Mouse (Mus musculus): ENCODE measurements around the gene Cntnap2. TPM values are rescaled to one million over a fixed set of nuclear protein-coding genes. Genes with fewer than 3 reads are reported as not detected.
"Not testable (repeated sequence)": the region's sequence is repeated elsewhere in the genome, so short reads cannot be mapped to it uniquely, and the experiment has no call there.

Cntnap2 gene
- polyA plus RNA-seq, 1 experiment from 2014 or later, result 1.5 TPM

DNA sequence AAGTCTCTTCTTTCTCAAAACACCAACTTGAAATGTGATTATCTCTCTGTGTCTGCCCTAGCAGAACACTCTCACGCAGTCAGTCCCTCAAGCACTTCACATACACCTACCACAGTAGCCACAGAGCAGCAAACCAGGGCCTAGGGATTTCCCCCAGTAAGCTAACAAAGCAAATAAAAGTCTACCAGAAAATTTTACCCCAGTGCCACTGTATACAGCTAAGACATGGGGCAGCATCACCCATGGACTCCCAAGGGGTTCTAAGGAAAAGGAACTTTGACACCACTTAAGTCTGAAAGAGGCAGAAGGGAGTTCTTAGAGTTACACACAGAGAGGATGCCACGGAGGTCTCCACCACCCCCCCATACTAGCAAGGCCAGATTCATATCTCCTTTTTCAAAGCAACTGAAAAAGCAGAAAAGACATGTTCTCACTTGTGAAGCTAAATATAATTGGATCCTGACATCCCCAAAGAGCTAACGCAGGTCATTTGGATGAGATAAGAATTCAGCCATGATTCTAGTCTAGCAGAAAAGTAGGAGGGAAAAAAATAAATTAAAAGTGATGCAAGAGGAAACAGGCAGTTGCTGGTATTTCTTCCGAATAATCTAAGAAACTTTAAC is 1967.0 kb downstream of the Cntnap2 start:
- Histone ChIP-seq H3K4me1 (no peaks in the 10 kb centered on the region), H3K27ac (no peak overlapping the region), H3K27me3 (ENCODE audit: low read depth, poor library complexity, severe bottlenecking) (no peaks in the 10 kb centered on the region), H3K4me3 (no peak overlapping the region), H3K36me3 (no peaks in the 10 kb centered on the region), H3K9me3 (replicated peaks) (no peaks in the 10 kb centered on the region)
- DNase-seq (ENCODE audit: low spot score), result no peak
- WGBS, result 89% methylated on average over 4 of the region's 4 CpGs

DNA sequence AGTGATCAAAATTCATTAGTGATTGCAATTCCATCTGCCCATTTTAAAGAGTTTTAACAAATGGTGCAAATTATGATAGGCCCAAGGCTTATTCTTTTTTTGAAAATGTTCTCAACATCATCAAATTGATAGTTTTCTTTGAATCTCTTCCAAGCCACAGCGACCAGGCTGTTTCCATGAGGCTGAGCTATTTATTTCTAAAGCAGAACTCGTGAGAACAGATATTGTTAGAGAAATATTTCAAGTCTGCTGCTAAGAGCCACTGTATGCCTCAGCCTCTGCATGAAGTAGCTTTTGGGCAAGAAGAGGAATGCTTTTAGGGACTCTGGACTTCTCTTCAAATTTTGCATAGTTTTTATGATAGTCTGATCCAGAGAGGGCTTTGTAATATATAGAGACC is 1972.2 kb downstream of the Cntnap2 start:
- Histone ChIP-seq H3K4me3 (no peak overlapping the region), H3K9me3 (replicated peaks) (no peaks in the 10 kb centered on the region), H3K27ac (no peak overlapping the region), H3K36me3 (no peaks in the 10 kb centered on the region), H3K27me3 (ENCODE audit: low read depth, poor library complexity, severe bottlenecking) (no peaks in the 10 kb centered on the region), H3K4me1 (no peaks in the 10 kb centered on the region)
- no peak for DNase-seq (ENCODE audit: low spot score)
- WGBS, result 81% methylated on average over 2 of the region's 2 CpGs

DNA sequence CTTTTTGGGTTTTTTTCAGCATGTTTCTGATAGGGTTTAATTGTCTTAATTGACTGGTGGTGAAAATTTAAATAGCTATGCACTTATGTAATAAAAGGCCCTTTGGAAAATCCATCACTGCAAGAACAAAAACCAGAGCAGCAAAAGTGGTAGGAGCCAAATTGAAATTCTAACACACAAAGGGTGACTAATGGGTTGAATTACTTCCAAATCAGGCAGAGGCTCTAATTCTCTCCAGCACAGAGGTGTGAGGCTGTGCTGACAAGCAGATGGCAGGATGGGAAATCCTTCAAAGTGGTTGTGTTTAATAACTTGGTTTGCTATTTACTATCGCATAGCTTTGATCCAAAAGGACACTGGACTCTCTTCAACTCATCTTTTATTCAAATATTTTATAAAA is 1983.4 kb downstream of the Cntnap2 start:
- no peaks in the 10 kb centered on the region for H3K9me3 ChIP-seq (replicated peaks)
- peaks cover 5% of the 10 kb centered on the region for H3K4me1 ChIP-seq
- peaks cover 15% of the 10 kb centered on the region; the same call in 1 of the 2 replicates for H3K27me3 ChIP-seq (ENCODE audit: low read depth, poor library complexity, severe bottlenecking)
- no peak overlapping the region for H3K27ac ChIP-seq
- H3K4me3 ChIP-seq, result no peak overlapping the region
- 84% methylated on average over 1 of the region's 1 CpGs for WGBS
- DNase-seq (ENCODE audit: low spot score), result no peak
- H3K36me3 ChIP-seq, result no peaks in the 10 kb centered on the region

DNA sequence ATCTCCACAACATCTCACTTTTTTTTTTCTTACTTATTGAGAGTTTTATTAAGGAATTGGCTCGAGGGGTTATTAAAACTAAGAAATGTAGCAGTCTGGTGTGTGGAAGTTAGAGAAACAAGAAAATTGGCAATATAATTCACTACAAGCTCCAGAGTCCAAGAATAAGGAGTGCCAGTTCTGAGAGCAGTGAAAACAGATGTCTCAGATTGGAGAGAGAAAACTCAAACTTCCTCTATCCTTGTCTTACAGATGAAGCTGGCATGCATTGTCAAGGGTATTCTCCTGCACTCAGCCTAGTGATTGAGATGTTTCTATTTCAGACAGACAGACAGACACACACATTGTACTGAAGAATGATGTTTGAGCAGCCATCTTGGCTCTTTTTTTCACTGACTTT is 1984.4 kb downstream of the Cntnap2 start:
- H3K27me3 ChIP-seq (ENCODE audit: low read depth, poor library complexity, severe bottlenecking), result peaks cover 15% of the 10 kb centered on the region; the same call in 1 of the 2 replicates
- H3K9me3 ChIP-seq (replicated peaks), result no peaks in the 10 kb centered on the region
- no peak for DNase-seq (ENCODE audit: low spot score)
- WGBS, result 82% methylated on average over 1 of the region's 1 CpGs
- H3K4me1 ChIP-seq, result peaks cover 5% of the 10 kb centered on the region
- no peaks in the 10 kb centered on the region for H3K36me3 ChIP-seq
- no peak overlapping the region for H3K27ac ChIP-seq
- H3K4me3 ChIP-seq, result no peak overlapping the region

DNA sequence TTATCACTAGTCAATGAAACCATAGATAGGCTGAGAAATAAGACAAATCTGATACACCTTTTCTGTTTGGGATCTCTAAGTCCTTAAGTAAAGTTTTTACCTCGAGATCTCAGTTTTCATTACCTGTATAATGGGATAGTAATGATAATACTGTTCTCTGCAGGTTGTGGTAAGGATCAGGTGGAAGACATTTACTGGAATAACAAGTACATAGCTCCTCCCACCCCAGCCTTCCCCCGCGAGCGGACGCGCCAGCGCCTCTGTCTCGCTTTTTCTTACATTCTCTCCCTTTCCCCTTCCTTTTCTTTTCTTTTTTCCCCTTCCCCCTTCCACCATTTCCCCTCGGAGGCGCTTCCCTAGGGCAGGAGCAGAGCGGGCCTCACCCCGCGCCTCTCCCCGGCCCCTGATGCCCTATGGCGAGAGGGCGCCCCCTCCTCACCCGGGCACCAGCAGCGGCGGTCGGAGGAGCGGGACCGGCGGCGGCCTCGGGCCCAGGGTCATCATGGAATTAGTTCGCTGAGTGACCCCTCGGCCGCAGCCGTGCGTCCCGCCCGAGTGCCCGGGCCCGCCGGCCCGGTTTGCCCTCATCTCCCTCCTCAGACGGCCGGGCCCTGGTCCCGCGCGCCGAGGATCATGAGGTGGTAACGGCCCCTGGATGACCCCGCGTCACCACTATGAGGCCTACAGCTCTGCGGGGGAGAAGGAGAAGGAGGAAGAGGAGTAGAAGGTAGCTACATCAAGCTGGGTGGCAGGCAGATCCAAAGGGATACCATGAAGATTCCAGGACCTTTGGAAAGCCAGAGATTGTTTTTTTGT is 1985.4 kb downstream of the Cntnap2 start:
- Histone ChIP-seq H3K27ac (peak overlapping the region; percentile 64), H3K4me3 (peak overlapping the region; percentile 52), H3K36me3 (no peaks in the 10 kb centered on the region), H3K4me1 (peaks cover 10% of the 10 kb centered on the region), H3K27me3 (ENCODE audit: low read depth, poor library complexity, severe bottlenecking) (peaks cover 15% of the 10 kb centered on the region; the same call in 1 of the 2 replicates), H3K9me3 (replicated peaks) (no peaks in the 10 kb centered on the region)
- WGBS, result 3% methylated on average over 46 of the region's 46 CpGs
- DNase-seq (ENCODE audit: low spot score), result peak; percentile 53

DNA sequence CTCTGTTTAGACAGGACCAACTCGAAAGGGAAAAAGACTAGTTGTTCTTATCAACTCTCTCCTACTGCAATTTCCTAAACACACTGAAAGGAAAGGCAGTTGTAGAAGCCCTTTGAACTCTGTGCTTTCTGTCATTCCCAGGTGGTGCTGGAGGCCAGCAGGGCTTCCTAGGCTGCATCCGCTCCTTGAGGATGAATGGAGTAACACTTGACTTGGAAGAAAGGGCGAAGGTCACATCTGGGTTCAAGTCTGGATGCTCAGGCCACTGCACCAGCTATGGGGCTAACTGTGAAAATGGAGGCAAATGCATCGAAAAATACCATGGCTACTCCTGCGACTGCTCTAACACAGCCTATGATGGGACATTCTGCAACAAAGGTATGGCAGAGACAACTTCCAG is 1989.9 kb downstream of the Cntnap2 start:
- peaks cover 15% of the 10 kb centered on the region; the same call in 1 of the 2 replicates for H3K27me3 ChIP-seq (ENCODE audit: low read depth, poor library complexity, severe bottlenecking)
- no peaks in the 10 kb centered on the region for H3K36me3 ChIP-seq
- H3K4me1 ChIP-seq, result peaks cover 10% of the 10 kb centered on the region
- DNase-seq (ENCODE audit: low spot score), result peak; percentile 36
- no peaks in the 10 kb centered on the region for H3K9me3 ChIP-seq (replicated peaks)
- no peak overlapping the region for H3K4me3 ChIP-seq
- 47% methylated on average over 5 of the region's 5 CpGs for WGBS
- H3K27ac ChIP-seq, result no peak overlapping the region

DNA sequence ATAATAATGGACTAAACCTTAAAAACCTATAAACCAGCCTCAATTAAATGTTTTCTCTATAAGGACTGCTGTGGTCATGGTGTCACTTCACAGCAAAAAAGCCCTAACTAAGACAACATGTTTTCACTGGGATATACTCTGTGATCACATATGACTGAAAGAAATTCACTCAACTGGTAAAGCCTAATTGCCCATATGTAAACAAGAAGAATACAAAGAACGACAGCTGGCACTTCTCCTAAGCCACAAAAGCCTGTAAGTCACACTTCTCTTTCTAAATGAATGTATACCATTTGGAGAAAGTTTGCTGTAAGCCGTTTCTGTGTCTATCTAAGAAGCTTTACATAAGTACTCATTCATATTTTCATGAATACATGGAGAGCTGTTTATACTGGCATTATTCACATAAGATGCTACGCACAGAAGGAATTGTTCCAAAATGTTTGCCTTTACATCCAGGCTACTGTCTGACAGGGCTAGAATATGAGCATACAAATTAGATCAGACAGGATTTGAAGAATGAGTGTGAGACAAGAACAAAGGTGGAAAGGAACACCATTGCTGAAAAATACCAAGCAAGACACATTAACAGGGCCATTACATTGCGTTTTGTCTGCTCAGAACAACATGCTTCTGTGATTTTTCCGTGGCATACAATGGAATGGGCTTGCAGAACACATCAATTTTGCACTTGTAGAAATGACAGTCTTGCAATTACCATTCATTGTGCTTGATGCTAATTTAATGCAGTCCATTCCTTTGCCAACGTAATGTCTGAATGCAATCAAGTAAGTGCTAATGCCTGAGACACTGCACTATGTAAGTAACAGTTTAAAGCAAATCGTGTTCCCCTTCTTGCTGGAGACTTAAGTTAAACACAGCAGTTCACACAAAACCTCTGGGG is 1991.4 kb downstream of the Cntnap2 start:
- 82% methylated on average over 7 of the region's 7 CpGs for WGBS
- Histone ChIP-seq H3K27ac (no peak overlapping the region), H3K27me3 (ENCODE audit: low read depth, poor library complexity, severe bottlenecking) (peaks cover 4% of the 10 kb centered on the region; the same call in 1 of the 2 replicates), H3K4me3 (no peak overlapping the region), H3K9me3 (replicated peaks) (no peaks in the 10 kb centered on the region), H3K4me1 (peaks cover 5% of the 10 kb centered on the region; the same call in 1 of the 2 replicates), H3K36me3 (no peaks in the 10 kb centered on the region)
- DNase-seq (ENCODE audit: low spot score), result no peak

DNA sequence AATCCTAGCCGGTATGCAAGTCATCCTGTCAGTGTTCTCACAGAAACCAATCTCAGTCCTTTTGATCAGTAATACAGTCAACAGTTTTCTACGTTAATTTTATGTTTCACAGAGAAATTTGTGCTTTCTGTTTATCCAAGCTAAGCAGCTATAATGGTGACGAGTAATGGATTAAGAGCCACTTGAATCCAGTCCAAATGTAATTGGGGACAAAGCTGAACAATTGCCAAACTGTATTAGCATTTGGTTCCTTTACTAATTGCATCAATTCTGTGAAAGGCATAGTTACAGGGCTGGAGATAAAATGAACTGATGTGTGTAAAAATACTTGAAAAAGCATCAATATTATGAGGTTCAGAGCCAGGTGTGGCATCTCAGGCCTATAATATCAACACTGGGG is 2002.2 kb downstream of the Cntnap2 start:
- Histone ChIP-seq H3K4me1 (no peaks in the 10 kb centered on the region), H3K9me3 (replicated peaks) (no peaks in the 10 kb centered on the region), H3K27me3 (ENCODE audit: low read depth, poor library complexity, severe bottlenecking) (no peaks in the 10 kb centered on the region), H3K36me3 (no peaks in the 10 kb centered on the region), H3K4me3 (no peak overlapping the region), H3K27ac (no peak overlapping the region)
- no peak for DNase-seq (ENCODE audit: low spot score)
- 88% methylated on average over 3 of the region's 3 CpGs for WGBS

DNA sequence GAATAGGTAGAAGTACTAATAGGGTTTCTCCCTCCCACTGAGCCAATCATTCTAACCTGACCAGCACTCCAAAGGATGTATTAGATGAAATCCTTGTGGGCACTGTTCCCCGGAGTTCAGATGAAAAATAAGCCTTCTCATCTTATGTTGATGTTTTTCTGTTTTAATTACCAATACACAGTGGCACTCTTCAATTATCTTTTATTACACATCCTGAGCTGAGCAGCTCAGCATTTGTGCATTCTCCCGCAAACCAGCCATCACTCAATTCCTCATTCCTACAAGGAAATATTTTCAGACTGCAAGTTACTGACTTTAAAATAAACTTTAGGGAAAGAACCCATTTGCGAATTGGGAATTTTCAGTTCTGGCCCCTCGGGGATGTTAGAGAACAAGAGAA is 2030.8 kb downstream of the Cntnap2 start:
- Histone ChIP-seq H3K27me3 (ENCODE audit: low read depth, poor library complexity, severe bottlenecking) (no peaks in the 10 kb centered on the region), H3K36me3 (no peaks in the 10 kb centered on the region), H3K4me1 (no peaks in the 10 kb centered on the region), H3K4me3 (no peak overlapping the region), H3K27ac (no peak overlapping the region), H3K9me3 (replicated peaks) (no peaks in the 10 kb centered on the region)
- WGBS, result 78% methylated on average over 4 of the region's 4 CpGs
- no peak for DNase-seq (ENCODE audit: low spot score)

DNA sequence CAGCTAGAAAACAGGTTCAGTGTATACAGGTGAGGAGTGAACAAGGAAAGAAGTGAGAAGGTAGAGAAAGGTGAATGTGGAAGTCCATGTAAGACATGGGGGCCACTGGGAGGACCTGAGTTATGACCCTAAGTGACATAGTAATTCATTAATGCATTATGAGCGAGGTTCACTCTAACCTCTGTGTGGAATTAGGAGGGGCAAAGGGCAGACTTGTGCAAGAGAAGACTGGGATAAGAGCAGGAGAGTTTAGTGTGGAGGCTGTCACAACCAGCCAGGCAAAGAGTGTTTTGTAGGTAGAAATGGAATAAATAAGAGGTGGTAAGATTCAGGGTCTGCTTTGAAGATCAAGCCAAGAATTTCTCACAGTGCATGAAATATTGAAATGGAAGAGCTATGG is 2045.8 kb downstream of the Cntnap2 start:
- no peaks in the 10 kb centered on the region for H3K36me3 ChIP-seq
- H3K4me3 ChIP-seq, result no peak overlapping the region
- no peaks in the 10 kb centered on the region for H3K9me3 ChIP-seq (replicated peaks)
- no peaks in the 10 kb centered on the region for H3K4me1 ChIP-seq
- no peaks in the 10 kb centered on the region for H3K27me3 ChIP-seq (ENCODE audit: low read depth, poor library complexity, severe bottlenecking)
- 80% methylated on average over 1 of the region's 1 CpGs for WGBS
- H3K27ac ChIP-seq, result no peak overlapping the region
- no peak for DNase-seq (ENCODE audit: low spot score)

DNA sequence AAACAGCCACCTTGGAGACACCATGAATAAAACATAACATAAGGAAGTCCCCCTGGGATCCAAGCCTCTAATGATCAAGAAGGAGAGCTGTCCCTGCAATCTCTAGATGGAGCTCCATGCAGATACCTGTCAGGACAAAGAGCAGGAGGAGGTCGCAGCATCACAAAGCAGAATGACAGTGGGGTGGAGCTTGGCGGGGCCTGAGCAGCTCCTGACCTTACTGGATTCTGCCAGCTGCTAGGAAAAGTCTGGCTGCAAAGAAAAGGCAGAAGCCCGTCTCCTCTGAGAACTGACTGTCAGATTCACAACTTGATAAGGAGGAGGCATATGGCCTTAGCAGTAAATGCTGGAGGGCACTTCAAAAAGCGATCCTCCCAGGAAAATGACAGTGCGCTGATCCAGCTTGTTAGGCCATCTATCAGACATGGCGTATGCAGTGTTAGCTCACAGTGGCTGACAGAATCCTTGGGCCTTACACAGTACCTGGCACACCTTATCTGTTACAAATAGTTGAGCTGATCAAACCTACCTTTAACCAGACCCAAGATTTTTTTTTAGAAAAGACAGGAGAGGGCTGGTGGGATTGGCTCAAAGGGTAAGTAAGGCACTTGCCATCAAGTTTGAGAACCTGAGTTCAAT is 2050.5 kb downstream of the Cntnap2 start:
- no peak overlapping the region for H3K4me3 ChIP-seq
- WGBS, result 35% methylated on average over 6 of the region's 6 CpGs
- no peaks in the 10 kb centered on the region for H3K4me1 ChIP-seq
- no peaks in the 10 kb centered on the region for H3K9me3 ChIP-seq (replicated peaks)
- H3K36me3 ChIP-seq, result no peaks in the 10 kb centered on the region
- no peak for DNase-seq (ENCODE audit: low spot score)
- no peaks in the 10 kb centered on the region for H3K27me3 ChIP-seq (ENCODE audit: low read depth, poor library complexity, severe bottlenecking)
- no peak overlapping the region for H3K27ac ChIP-seq

DNA sequence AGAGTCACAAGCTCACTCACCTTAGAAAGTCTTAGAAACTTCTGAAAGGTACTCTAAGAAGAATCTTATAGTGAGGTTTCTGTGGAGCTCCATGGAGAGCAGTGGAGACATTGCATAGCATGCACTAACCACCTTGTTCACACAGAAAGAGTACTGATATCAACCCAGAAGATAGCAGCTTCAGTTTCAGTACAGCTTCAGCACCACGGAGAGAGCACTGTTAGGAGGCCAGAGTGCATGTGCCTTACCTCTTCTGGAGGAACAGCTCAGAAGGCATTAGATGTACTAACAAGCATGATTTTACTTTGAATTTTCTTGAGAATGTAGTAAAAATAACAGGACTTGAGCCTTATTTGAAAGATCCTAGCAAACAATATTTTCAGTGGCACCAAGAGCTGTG is 2074.9 kb downstream of the Cntnap2 start:
- not testable (repeated sequence) for H3K27me3 ChIP-seq (ENCODE audit: low read depth, poor library complexity, severe bottlenecking); H3K9me3 ChIP-seq (replicated peaks); DNase-seq (ENCODE audit: low spot score); H3K4me3 ChIP-seq; H3K4me1 ChIP-seq; H3K36me3 ChIP-seq; H3K27ac ChIP-seq
- no CpG with 5 or more reads among the region's 1 CpGs for WGBS
